Mouse (Mus musculus) ES-E14 (cell line): ENCODE data around the gene Eif4enif1. TPM values are rescaled to one million over a fixed set of nuclear protein-coding genes. Genes with fewer than 3 reads are reported as not detected.

Source experiments
- DNase-seq: peaks from one replicate; pipeline ENCODE4 v3.0.0-alpha.2; 2013; ENCODE audit warnings: low read depth, low spot score
- H3K27ac ChIP-seq: 2 replicates; pipeline ENCODE4 v1.5.1; 2012; ENCODE audit warnings: low read depth, mild to moderate bottlenecking, low read length, moderate library complexity, mixed read lengths; ENCODE audit not compliant: poor library complexity, insufficient read depth, severe bottlenecking
- H3K36me3 ChIP-seq: 2 replicates; pipeline ENCODE4 v1.6.1; 2012; ENCODE audit warnings: mild to moderate bottlenecking, low read length, moderate library complexity, mixed read lengths; ENCODE audit not compliant: control insufficient read depth, poor library complexity, insufficient read depth, severe bottlenecking
- H3K4me1 ChIP-seq, 2 experiments: fragments of 150-350 bp in 1 of 2; sonication (generic) in 1 of 2; 2 replicates each; pipeline ENCODE4 v1.6.1; 2012; ENCODE audit warnings: low read length in 2 of 2, mild to moderate bottlenecking in 1 of 2, mixed read lengths in 1 of 2; ENCODE audit not compliant: control insufficient read depth in 2 of 2, insufficient read depth in 2 of 2, poor library complexity in 1 of 2
- H3K4me3 ChIP-seq, 2 experiments: fragments of 150-350 bp in 1 of 2; sonication (generic) in 1 of 2; 2 replicates each; pipeline ENCODE4 v1.5.1; 2012; ENCODE audit warnings: low read length in 2 of 2, low read depth in 1 of 2, mild to moderate bottlenecking in 1 of 2, mixed read lengths in 1 of 2; ENCODE audit not compliant: insufficient read depth in 1 of 2, poor library complexity in 1 of 2, severe bottlenecking in 1 of 2
- H3K9ac ChIP-seq: 2 replicates; pipeline ENCODE4 v1.6.1; 2012; ENCODE audit warnings: low read depth, mild to moderate bottlenecking, low read length, mixed read lengths; ENCODE audit not compliant: poor library complexity, insufficient read depth, severe bottlenecking
- H3K9me3 ChIP-seq: fragments of 150-350 bp; sonication (generic); 2 replicates; pipeline ENCODE4 v1.6.1; 2012; ENCODE audit warnings: low read depth, mild to moderate bottlenecking, low read length; ENCODE audit not compliant: control insufficient read depth, insufficient read depth
- CHD2 ChIP-seq: IDR thresholded peaks from 2 replicates; pipeline ENCODE4 v1.6.1; 2014; ENCODE audit warnings: mild to moderate bottlenecking, low read depth, low read length, inconsistent platforms
- HCFC1 ChIP-seq: IDR thresholded peaks from 2 replicates; pipeline ENCODE4 v1.6.1; 2012; ENCODE audit warnings: low read length, inconsistent platforms, borderline replicate concordance; ENCODE audit not compliant: insufficient read depth
- MAFK ChIP-seq: IDR thresholded peaks from 2 replicates; pipeline ENCODE4 v1.6.1; 2014; ENCODE audit warnings: mild to moderate bottlenecking, low read depth, low read length, inconsistent platforms; ENCODE audit not compliant: insufficient read depth
- ZC3H11A ChIP-seq: IDR thresholded peaks from 2 replicates; pipeline ENCODE4 v1.6.1; 2012; ENCODE audit warnings: low read depth, mild to moderate bottlenecking, inconsistent platforms, low read length, borderline replicate concordance
- ZNF384 ChIP-seq: IDR thresholded peaks from 2 replicates; pipeline ENCODE4 v1.6.1; 2012; ENCODE audit warnings: low read depth, low read length, inconsistent platforms
- in situ Hi-C, 2 experiments: fragments of 600-800 bp; cut with MboI; formaldehyde crosslinking; loops; one replicate each; pipeline ENCODE4 v1.15.1; 2025; ENCODE audit warnings: low sequenced_read_pairs in 2 of 2, inconsistent platforms in 1 of 2; ENCODE audit not compliant: unreplicated experiment in 2 of 2
- total RNA-seq: library from RNA; depleted of rRNA; stranded (reverse); fragments of 300-350 nt; gene quantifications from 2 replicates; pipeline ENCODE4 v1.2.3, GENCODE M21; 2012

Gene Eif4enif1
- total RNA-seq, 1 experiment, result 42.3 TPM

- Histone ChIP-seq H3K9ac (peak overlapping the region; percentile 98), H3K4me1 (peaks cover 2 to 3% of the 10 kb centered on the region in 2 experiments), H3K9me3 (no peaks in the 10 kb centered on the region), H3K36me3 (peaks cover 22% of the 10 kb centered on the region), H3K27ac (peak overlapping the region; percentile 99), H3K4me3 (peak overlapping the region; percentile 96 to 99)
- DNase-seq, result no peak
- TF ChIP-seq ZNF384 (no peak), HCFC1 (no peak), MAFK (no peak), ZC3H11A (no peak), CHD2 (no peak)
- in situ Hi-C loops, result no loop called here
Observed at GRCm38 (mm10) chr11:3289302-3289802, 87.2 kb downstream of the Eif4enif1 start.

GRCm38 (mm10) chr11:3289803-3290639, 87.8 kb downstream of the Eif4enif1 start:
- in situ Hi-C loops, result no loop called here
- TF ChIP-seq ZC3H11A (no peak), ZNF384 (peak; percentile 81), CHD2 (no peak), HCFC1 (peak; percentile 69; the same call in 1 of the 2 replicates), MAFK (no peak)
- Histone ChIP-seq H3K9me3 (no peaks in the 10 kb centered on the region), H3K27ac (peak overlapping the region; percentile 99), H3K4me3 (peak overlapping the region; percentile 96 to 99), H3K4me1 (peaks cover 3 to 5% of the 10 kb centered on the region in 2 experiments), H3K9ac (peak overlapping the region; percentile 98), H3K36me3 (peaks cover 27% of the 10 kb centered on the region)
- DNase-seq, result peak; percentile 85

- no peak for DNase-seq
- peaks cover 32% of the 10 kb centered on the region for H3K36me3 ChIP-seq
- H3K27ac ChIP-seq, result peak overlapping the region; percentile 89
- H3K4me1 ChIP-seq, result peaks cover 3 to 5% of the 10 kb centered on the region in 2 experiments
- peak overlapping the region; percentile 83 to 96 for H3K4me3 ChIP-seq
- TF ChIP-seq MAFK, result no peak
- no peak for TF ChIP-seq ZNF384
- no peak for TF ChIP-seq HCFC1
- no peak for TF ChIP-seq ZC3H11A
- TF ChIP-seq CHD2, result no peak
- peak overlapping the region; percentile 83 for H3K9ac ChIP-seq
- H3K9me3 ChIP-seq, result no peaks in the 10 kb centered on the region
- in situ Hi-C loops, result no loop called here
Observed at GRCm38 (mm10) chr11:3290640-3291310, 88.6 kb downstream of the Eif4enif1 start.

- Histone ChIP-seq H3K27ac (peak overlapping the region; percentile 89), H3K4me1 (peaks cover 3 to 5% of the 10 kb centered on the region in 2 experiments), H3K4me3 (peak overlapping the region; percentile 83 to 96), H3K9ac (peak overlapping the region; percentile 83), H3K9me3 (no peaks in the 10 kb centered on the region), H3K36me3 (peaks cover 37% of the 10 kb centered on the region)
- DNase-seq, result no peak
- in situ Hi-C loops, result no loop called here
- no peak for TF ChIP-seq MAFK
- peak; percentile 8; the same call in 1 of the 2 replicates for TF ChIP-seq HCFC1
- no peak for TF ChIP-seq CHD2
- no peak for TF ChIP-seq ZC3H11A
Observed at GRCm38 (mm10) chr11:3291311-3292061, 89.3 kb downstream of the Eif4enif1 start.
